Mouse (Mus musculus) stomach, postnatal 0 days (tissue): ENCODE measurements around the gene Exoc5. TPM values are rescaled to one million over a fixed set of nuclear protein-coding genes. Genes with fewer than 3 reads are reported as not detected.

ENCODE experiments used
- ATAC-seq: fragments of 200-750 bp; cut with Nextera tagmentation; 2 replicates; pipeline ENCODE4 v1.8.0; 2017; ENCODE audit not compliant: low FRiP score, low TSS enrichment
- DNase-seq: peaks from one replicate; pipeline ENCODE4 v3.0.0-alpha.2; 2016; ENCODE audit warnings: low spot score
- H3K27ac ChIP-seq: fragments of 300-500 bp; sonication (generic); replicated peaks from 2 replicates; pipeline ENCODE4 v1.5.1; 2014; ENCODE audit warnings: mild to moderate bottlenecking, control low read depth
- H3K27me3 ChIP-seq: fragments of 300-500 bp; sonication (generic); 2 replicates; pipeline ENCODE4 v1.6.1; 2014; ENCODE audit warnings: low read length; ENCODE audit not compliant: control insufficient read depth, insufficient read depth
- H3K36me3 ChIP-seq: fragments of 300-500 bp; sonication (generic); 2 replicates; pipeline ENCODE4 v1.6.1; 2014; ENCODE audit warnings: low read length, mixed read lengths; ENCODE audit not compliant: control insufficient read depth, insufficient read depth
- H3K4me1 ChIP-seq: fragments of 300-500 bp; sonication (generic); replicated peaks from 2 replicates; pipeline ENCODE4 v1.6.1; 2014; ENCODE audit warnings: antibody characterized with exemption; ENCODE audit not compliant: control insufficient read depth, insufficient read depth
- H3K4me2 ChIP-seq: fragments of 300-500 bp; sonication (generic); replicated peaks from 2 replicates; pipeline ENCODE4 v1.6.1; 2014; ENCODE audit warnings: low read depth, mild to moderate bottlenecking, control low read depth, moderate library complexity
- H3K4me3 ChIP-seq: fragments of 300-500 bp; sonication (generic); 2 replicates; pipeline ENCODE4 v1.5.1; 2014; ENCODE audit warnings: low read depth, low read length, control low read depth
- H3K9ac ChIP-seq: fragments of 300-500 bp; sonication (generic); 2 replicates; pipeline ENCODE4 v1.6.1; 2014; ENCODE audit warnings: mild to moderate bottlenecking, low read length, control low read depth, mixed read lengths
- H3K9me3 ChIP-seq: fragments of 300-500 bp; sonication (generic); 2 replicates; pipeline ENCODE4 v1.6.1; 2016; ENCODE audit warnings: low read length; ENCODE audit not compliant: control insufficient read depth
- CTCF ChIP-seq: IDR thresholded peaks from 2 replicates; pipeline ENCODE4 v1.5.1; 2016; ENCODE audit warnings: antibody characterized with exemption, low read depth, mild to moderate bottlenecking, moderate library complexity
- EP300 ChIP-seq: optimal IDR thresholded peaks from 2 replicates; pipeline ENCODE3; 2016; ENCODE audit warnings: antibody characterized with exemption
- WGBS: fragments of 180-500 bp; shearing (Covaris S2); extraction: QIAGEN DNeasy Blood & Tissue Kit; methylation state at CpG from one replicate; pipeline ENCODE4 v1.1.7; 2014; 5-methylcytosine and 5-hydroxymethylcytosine counted together
- polyA plus RNA-seq: library from polyadenylated mRNA; unstranded; fragments of >200 nt; fragmentation: Nextera tagmentation; extraction: Ambion mirVana; gene quantifications from 2 replicates; pipeline ENCODE4 v1.2.1, GENCODE M21; 2015

The Exoc5 gene
- polyA plus RNA-seq, 1 experiment from 2014 or later: 24.7 TPM

DNA sequence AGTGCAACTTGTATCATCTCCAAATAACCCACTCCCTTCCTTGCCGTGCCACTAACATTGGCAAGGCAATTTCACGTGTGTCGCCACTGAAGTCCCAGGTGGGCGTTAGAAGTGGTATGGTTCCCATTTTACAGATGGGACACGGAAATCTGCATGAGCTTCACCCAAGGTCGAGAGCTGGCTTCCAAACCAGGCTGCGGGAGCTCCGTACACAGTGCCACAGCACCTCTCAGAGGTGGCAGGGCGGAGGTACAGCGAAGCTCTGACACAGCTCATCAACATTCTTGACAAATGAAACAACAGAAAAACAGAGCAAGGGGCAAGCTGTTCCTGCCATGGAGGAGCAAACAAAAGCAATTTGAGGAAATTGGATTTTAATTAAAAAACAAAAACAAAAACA lies 80.8 kb downstream of the Exoc5 start:
- no peak overlapping the region for H3K4me2 ChIP-seq
- TF ChIP-seq CTCF (peak; percentile 73), EP300 (no peak)
- DNase-seq (peak; percentile 31), ATAC-seq (no peak)
- no peak overlapping the region for H3K27ac ChIP-seq
- no peaks in the 10 kb centered on the region for H3K9me3 ChIP-seq
- H3K27me3 ChIP-seq: no peaks in the 10 kb centered on the region
- no peak overlapping the region for H3K9ac ChIP-seq
- H3K36me3 ChIP-seq: no peaks in the 10 kb centered on the region
- no peaks in the 10 kb centered on the region for H3K4me1 ChIP-seq
- 43% methylated on average over 10 of the region's 10 CpGs for WGBS
- no peak overlapping the region for H3K4me3 ChIP-seq

DNA sequence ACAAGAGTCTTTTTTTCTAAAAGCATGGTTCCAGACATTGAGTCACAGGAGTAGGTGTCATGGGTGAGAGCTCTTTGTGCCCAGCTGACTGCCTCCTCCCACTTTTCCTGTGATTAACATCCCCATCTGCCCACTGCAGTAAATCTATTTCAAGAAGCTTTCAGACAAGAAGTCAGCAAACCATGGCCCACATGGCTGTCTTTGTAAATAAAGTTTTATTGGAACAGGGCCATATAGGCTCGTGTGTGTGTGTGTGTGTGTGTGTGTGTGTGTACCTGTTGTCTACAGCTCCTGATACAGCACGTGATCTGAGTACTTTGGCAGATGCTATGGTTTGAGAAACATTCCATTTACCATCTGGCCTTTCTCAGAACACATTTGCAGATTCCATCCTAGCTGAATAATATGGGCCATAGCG lies 87.5 kb downstream of the Exoc5 start:
- WGBS: 39% methylated on average over 3 of the region's 3 CpGs
- DNase-seq (no peak), ATAC-seq (no peak)
- no peaks in the 10 kb centered on the region for H3K4me1 ChIP-seq
- H3K9ac ChIP-seq: no peak overlapping the region
- no peak for TF ChIP-seq CTCF
- TF ChIP-seq EP300: no peak
- H3K9me3 ChIP-seq: no peaks in the 10 kb centered on the region
- no peak overlapping the region for H3K4me3 ChIP-seq
- H3K27ac ChIP-seq: no peak overlapping the region
- H3K4me2 ChIP-seq: no peak overlapping the region
- no peaks in the 10 kb centered on the region for H3K27me3 ChIP-seq
- no peaks in the 10 kb centered on the region for H3K36me3 ChIP-seq

DNA sequence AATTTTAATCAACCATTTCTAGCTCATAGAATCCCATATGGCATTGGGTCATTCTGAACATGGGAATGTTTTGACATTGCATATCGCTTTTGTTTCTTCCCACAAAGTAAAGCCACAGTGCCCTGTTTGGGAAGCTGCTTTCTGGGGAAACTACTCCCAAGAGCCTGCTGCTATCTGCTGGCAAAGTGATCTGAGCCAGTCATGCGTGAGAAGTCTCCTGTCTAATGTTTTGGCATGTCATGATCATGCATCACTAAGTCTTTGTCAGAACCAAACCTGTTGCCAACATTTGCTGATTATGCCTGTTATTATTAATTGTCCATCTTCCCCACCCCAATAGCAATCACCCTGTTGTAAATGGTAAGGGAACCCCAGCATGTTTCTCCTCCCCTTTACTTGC lies 94.9 kb downstream of the Exoc5 start:
- Histone ChIP-seq H3K27me3 (no peaks in the 10 kb centered on the region), H3K4me3 (no peak overlapping the region), H3K36me3 (no peaks in the 10 kb centered on the region), H3K4me2 (no peak overlapping the region), H3K9me3 (no peaks in the 10 kb centered on the region), H3K27ac (no peak overlapping the region), H3K4me1 (no peaks in the 10 kb centered on the region), H3K9ac (no peak overlapping the region)
- DNase-seq: no peak
- TF ChIP-seq EP300: no peak
- ATAC-seq: no peak
- WGBS: 85% methylated on average over 2 of the region's 2 CpGs

DNA sequence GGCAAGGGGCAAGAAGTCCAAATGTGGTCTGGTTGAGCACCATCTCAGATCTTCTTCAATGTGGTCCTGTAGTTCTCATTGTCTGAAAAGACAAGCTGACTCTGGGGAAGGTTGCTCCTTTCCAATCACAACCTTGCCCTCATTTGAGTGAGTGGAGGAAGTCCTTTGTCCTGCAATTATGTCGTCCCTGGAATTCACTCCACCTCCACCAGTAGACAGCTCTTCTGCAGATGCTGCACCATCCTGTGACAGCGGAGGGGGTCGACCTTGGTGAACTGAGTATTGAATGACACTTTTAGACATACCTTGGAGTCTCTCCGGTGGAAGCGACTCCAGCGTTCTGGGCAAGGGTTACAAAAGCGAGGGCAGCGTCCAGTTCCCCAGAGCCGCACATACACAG lies 97.8 kb downstream of the Exoc5 start:
- DNase-seq (no peak), ATAC-seq (no peak)
- H3K9ac ChIP-seq: no peak overlapping the region
- no peak overlapping the region for H3K27ac ChIP-seq
- 83% methylated on average over 9 of the region's 9 CpGs for WGBS
- TF ChIP-seq CTCF (no peak), EP300 (no peak)
- no peaks in the 10 kb centered on the region for H3K4me1 ChIP-seq
- no peak overlapping the region for H3K4me3 ChIP-seq
- H3K4me2 ChIP-seq: no peak overlapping the region
- no peaks in the 10 kb centered on the region for H3K9me3 ChIP-seq
- no peaks in the 10 kb centered on the region for H3K27me3 ChIP-seq
- H3K36me3 ChIP-seq: no peaks in the 10 kb centered on the region

Other genes with a start within 250 kb of the Exoc5 start
- 13.2 and 13.9 TPM in 2 replicates for gene Ap5m1, start 556 bp downstream of the Exoc5 start, polyA plus RNA-seq
- 6.2 and 6.9 TPM in 2 replicates for gene Naa30, start 105.6 kb upstream of the Exoc5 start, polyA plus RNA-seq
- gene ccdc198, start 178.8 kb upstream of the Exoc5 start, polyA plus RNA-seq: 0.04 and 0.33 TPM in 2 replicates